Mouse (Mus musculus) intestine, embryonic 14.5 days (tissue): ENCODE results near the gene Slain1. TPM values are rescaled to one million over a fixed set of nuclear protein-coding genes. Genes with fewer than 3 reads are reported as not detected.

Experiments used
- ATAC-seq: fragments of 200-750 bp; cut with Nextera tagmentation; replicated peaks from 2 replicates; pipeline ENCODE4 v1.8.0; 2017; ENCODE audit warnings: low read depth, moderate number of reproducible peaks, moderate TSS enrichment, moderate library complexity; ENCODE audit not compliant: low FRiP score, low TSS enrichment
- DNase-seq: peaks from one replicate; pipeline ENCODE4 v3.0.0-alpha.2; 2018; ENCODE audit warnings: low spot score
- H3K27ac ChIP-seq: fragments of 300-500 bp; sonication (generic); 2 replicates; pipeline ENCODE4 v1.5.1; 2014; ENCODE audit warnings: low read depth, mild to moderate bottlenecking, control low read depth
- H3K27me3 ChIP-seq: fragments of 300-500 bp; sonication (generic); replicated peaks from 2 replicates; pipeline ENCODE4 v1.6.1; 2014; ENCODE audit warnings: low read length, control low read depth; ENCODE audit not compliant: control insufficient read depth, insufficient read depth
- H3K36me3 ChIP-seq: fragments of 300-500 bp; sonication (generic); 2 replicates; pipeline ENCODE4 v1.6.1; 2014; ENCODE audit warnings: low read length, control low read depth; ENCODE audit not compliant: control insufficient read depth, insufficient read depth
- H3K4me1 ChIP-seq: fragments of 300-500 bp; sonication (generic); replicated peaks from 2 replicates; pipeline ENCODE4 v1.6.1; 2014; ENCODE audit warnings: low read length, control low read depth, mixed read lengths; ENCODE audit not compliant: control insufficient read depth, insufficient read depth
- H3K4me2 ChIP-seq: fragments of 300-500 bp; sonication (generic); 2 replicates; pipeline ENCODE4 v1.6.1; 2014; ENCODE audit warnings: low read length
- H3K4me3 ChIP-seq: fragments of 300-500 bp; sonication (generic); 2 replicates; pipeline ENCODE4 v1.5.1; 2014; ENCODE audit warnings: low read depth, low read length, control low read depth, mixed read lengths
- H3K9ac ChIP-seq: fragments of 300-500 bp; sonication (generic); 2 replicates; pipeline ENCODE4 v1.6.1; 2014; ENCODE audit warnings: mild to moderate bottlenecking, low read length
- H3K9me3 ChIP-seq: fragments of 300-500 bp; sonication (generic); 2 replicates; pipeline ENCODE4 v1.6.1; 2016; ENCODE audit warnings: low read length, control low read depth; ENCODE audit not compliant: control insufficient read depth
- WGBS: fragments of 180-500 bp; shearing (Covaris S2); extraction: QIAGEN DNeasy Blood & Tissue Kit; methylation state at CpG from one replicate; pipeline ENCODE4 v1.1.7; 2014; 5-methylcytosine and 5-hydroxymethylcytosine counted together
- polyA plus RNA-seq: library from polyadenylated mRNA; unstranded; fragments of >200 nt; fragmentation: Nextera tagmentation; extraction: Ambion mirVana; gene quantifications from 2 replicates; pipeline ENCODE4 v1.2.1, GENCODE M21; 2014

The Slain1 gene
- polyA plus RNA-seq, 1 experiment from 2014 or later, result 4.1 TPM

DNA sequence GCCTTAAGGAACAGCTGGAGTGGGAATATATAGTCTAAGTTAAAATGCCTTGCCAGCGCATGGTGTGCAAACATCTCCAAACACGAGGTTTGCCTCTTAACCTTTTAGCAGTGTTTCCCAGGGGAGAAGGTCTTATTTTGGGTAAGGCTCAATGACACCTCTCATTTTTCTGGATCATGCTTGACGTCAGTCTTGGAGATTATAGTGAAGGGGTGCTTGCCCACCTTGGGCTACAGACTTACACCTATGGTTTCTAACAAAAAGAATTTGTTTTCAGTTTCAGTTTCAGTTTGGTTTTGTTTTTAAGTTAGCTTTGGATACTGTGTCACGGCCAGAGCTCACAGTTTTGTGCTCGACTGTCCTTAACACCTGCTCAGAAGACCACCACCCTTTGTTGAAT lies 3.8 kb downstream of the Slain1 start:
- 68% methylated on average over 5 of the region's 5 CpGs for WGBS

DNA sequence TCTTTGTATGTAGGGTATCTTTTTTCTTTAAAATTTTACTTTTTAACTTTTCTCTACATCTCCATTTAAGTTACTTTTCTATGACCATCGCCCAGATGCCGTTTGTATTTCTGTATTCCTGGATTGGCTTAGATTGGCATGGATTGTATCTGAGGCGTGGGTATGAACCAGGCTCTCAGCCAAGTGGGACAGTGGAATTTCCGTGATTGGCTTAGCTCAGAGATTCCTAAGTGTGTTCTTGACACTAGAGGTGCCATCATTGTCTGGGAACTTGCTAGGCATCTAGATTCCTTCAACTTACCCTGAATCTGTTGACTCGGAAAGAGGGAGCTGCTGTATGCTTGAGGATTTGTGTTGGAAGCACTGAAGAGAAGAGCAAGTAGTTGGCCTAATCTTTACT lies 5.4 kb downstream of the Slain1 start:
- no peaks in the 10 kb centered on the region for H3K36me3 ChIP-seq
- no peak for DNase-seq
- WGBS, result 82% methylated on average over 5 of the region's 5 CpGs
- H3K4me3 ChIP-seq, result no peak overlapping the region
- H3K27me3 ChIP-seq, result peaks cover 17% of the 10 kb centered on the region
- no peak overlapping the region for H3K27ac ChIP-seq
- H3K9ac ChIP-seq, result no peak overlapping the region
- no peak for ATAC-seq
- no peaks in the 10 kb centered on the region for H3K9me3 ChIP-seq
- H3K4me1 ChIP-seq, result 0 out of 2 replicates have a peak, but pooled peaks cover 5% of the 10 kb centered on the region
- H3K4me2 ChIP-seq, result no peak overlapping the region

More for the DNA sequence above, 3.8 kb downstream of the Slain1 start:
- no peak overlapping the region for H3K27ac ChIP-seq
- no peaks in the 10 kb centered on the region for H3K9me3 ChIP-seq
- no peak overlapping the region for H3K4me2 ChIP-seq
- no peak overlapping the region for H3K4me3 ChIP-seq
- no peaks in the 10 kb centered on the region for H3K36me3 ChIP-seq
- no peak for ATAC-seq
- H3K9ac ChIP-seq, result no peak overlapping the region
- H3K4me1 ChIP-seq, result 0 out of 2 replicates have a peak, but pooled peaks cover 5% of the 10 kb centered on the region
- no peak for DNase-seq
- H3K27me3 ChIP-seq, result peaks cover 31% of the 10 kb centered on the region

DNA sequence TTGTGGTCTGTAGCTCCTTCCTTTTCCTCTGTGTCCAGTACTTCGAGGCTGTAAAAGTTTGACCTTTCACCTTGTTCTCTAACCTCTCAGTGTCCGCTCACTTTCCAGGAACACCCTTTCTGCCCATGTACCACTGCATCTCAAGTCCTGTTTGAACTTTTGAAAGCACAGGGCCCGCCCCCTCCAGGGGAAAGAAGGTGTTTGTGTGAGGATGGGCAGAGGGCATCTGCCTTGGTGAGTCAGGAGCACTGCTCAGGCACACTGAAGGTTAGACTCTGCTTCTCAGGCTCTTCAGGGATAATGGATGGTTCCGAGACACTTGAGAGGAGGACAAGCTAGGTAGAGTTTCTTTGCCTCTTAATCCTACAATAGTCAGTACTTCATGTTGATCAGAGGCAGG lies 7.8 kb downstream of the Slain1 start:
- H3K36me3 ChIP-seq, result no peaks in the 10 kb centered on the region
- WGBS, result 69% methylated on average over 4 of the region's 4 CpGs
- DNase-seq, result peak; percentile 28
- H3K27ac ChIP-seq, result no peak overlapping the region
- no peaks in the 10 kb centered on the region for H3K27me3 ChIP-seq
- H3K4me3 ChIP-seq, result no peak overlapping the region
- H3K9me3 ChIP-seq, result no peaks in the 10 kb centered on the region
- no peak for ATAC-seq
- H3K4me1 ChIP-seq, result no peaks in the 10 kb centered on the region
- no peak overlapping the region for H3K9ac ChIP-seq
- H3K4me2 ChIP-seq, result no peak overlapping the region

DNA sequence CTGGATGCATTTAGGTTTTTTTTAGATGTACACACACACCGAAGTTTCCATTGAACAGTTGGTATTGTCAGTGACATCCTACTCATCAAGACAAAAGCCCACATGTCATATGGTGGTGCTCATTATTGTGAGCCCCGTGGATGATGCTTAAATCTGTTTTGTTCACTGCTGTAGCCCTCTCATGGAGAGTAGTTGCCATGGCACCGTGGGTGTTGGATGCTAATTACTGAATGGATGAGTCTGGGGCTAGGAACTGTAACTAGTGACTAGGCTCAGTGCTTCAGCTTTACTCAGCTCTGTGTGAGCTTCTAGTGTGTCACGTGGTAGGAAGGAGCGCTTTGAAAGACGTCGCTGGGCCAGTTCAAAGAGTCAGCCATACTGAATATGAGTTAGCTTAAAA lies 13.0 kb downstream of the Slain1 start:
- no peaks in the 10 kb centered on the region for H3K9me3 ChIP-seq
- H3K36me3 ChIP-seq, result no peaks in the 10 kb centered on the region
- H3K4me2 ChIP-seq, result no peak overlapping the region
- ATAC-seq, result no peak
- 87% methylated on average over 7 of the region's 7 CpGs for WGBS
- H3K27me3 ChIP-seq, result no peaks in the 10 kb centered on the region
- no peak overlapping the region for H3K4me3 ChIP-seq
- no peak overlapping the region for H3K9ac ChIP-seq
- H3K4me1 ChIP-seq, result no peaks in the 10 kb centered on the region
- H3K27ac ChIP-seq, result no peak overlapping the region
- DNase-seq, result no peak

DNA sequence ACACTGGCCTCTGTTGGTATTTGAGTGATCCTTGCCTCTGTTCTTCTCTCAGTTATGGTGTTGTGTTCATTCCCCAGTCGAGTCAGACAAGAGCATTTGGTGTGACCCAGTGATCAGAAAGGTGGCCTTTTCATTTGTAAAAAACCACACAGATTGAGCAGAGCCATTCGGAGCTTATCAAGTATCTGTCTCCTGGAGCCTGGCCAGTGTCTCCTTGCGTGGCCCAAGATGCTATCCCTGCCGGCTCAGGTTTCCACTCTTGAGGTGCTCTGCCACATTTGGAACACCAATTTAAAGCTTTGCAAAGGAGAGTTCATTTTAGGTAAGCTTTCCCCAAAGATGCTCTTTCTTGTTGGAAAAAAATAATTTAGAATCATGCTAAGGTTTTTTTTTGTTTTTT lies 14.4 kb downstream of the Slain1 start:
- H3K27ac ChIP-seq, result no peak overlapping the region
- ATAC-seq, result no peak
- 61% methylated on average over 4 of the region's 4 CpGs for WGBS
- H3K27me3 ChIP-seq, result no peaks in the 10 kb centered on the region
- no peaks in the 10 kb centered on the region for H3K9me3 ChIP-seq
- H3K4me3 ChIP-seq, result no peak overlapping the region
- no peaks in the 10 kb centered on the region for H3K4me1 ChIP-seq
- H3K9ac ChIP-seq, result no peak overlapping the region
- no peak overlapping the region for H3K4me2 ChIP-seq
- DNase-seq, result no peak
- H3K36me3 ChIP-seq, result no peaks in the 10 kb centered on the region

DNA sequence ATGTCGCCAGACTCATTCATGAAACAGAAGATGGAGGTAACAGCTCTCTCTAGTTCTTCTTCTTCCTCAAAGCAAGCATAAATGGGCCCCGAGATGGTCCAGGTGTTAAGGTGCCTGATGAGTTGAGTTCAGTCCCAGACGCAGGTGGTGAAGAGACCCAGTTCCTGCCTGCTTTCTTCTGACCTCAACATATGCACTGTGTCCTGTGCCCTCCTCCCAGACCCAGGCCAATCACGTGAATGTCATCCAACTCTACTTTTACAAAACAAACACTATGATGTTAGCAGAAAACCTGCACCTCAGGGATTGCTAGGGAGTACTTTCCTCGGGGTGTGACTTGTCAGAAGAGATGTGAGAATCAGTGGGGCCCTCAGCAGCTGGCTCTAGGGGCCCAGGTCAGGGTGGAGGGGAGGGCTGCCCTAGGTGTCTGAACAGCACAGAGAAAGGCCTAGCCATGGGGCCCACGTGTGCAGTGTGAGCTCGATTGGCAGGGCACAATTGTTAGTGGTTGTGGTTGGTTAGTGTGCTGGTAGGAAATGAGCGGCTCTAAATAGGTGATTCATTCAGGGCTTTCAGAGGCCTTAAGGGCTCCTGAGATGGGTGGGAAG lies 16.4 kb downstream of the Slain1 start:
- DNase-seq (no peak), ATAC-seq (peak; percentile 53; the same call in 1 of the 2 replicates)
- Histone ChIP-seq H3K27me3 (no peaks in the 10 kb centered on the region), H3K4me3 (no peak overlapping the region), H3K36me3 (no peaks in the 10 kb centered on the region), H3K9me3 (no peaks in the 10 kb centered on the region), H3K4me1 (no peaks in the 10 kb centered on the region), H3K27ac (no peak overlapping the region), H3K9ac (no peak overlapping the region), H3K4me2 (no peak overlapping the region)
- WGBS, result 68% methylated on average over 8 of the region's 8 CpGs

DNA sequence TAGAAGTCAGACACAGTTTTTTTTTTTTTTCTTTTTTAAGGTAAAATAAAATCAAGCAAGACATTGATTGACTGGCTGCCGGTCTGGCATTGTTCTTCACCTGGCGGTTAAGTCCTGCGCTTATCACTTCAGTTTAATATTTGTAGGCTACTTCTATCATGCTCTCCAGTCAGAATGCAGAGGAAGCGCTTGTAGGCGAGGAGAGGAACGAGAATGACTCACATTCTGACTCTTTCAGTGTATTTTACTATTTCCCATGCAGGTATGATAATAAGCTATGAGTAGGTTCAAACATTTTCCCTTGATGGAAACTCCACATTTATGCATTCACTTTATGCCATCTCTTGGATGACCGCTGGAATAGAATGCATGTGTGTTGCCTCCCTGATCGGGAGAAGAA lies 17.0 kb downstream of the Slain1 start:
- Histone ChIP-seq H3K9me3 (no peaks in the 10 kb centered on the region), H3K27me3 (no peaks in the 10 kb centered on the region), H3K9ac (no peak overlapping the region), H3K36me3 (no peaks in the 10 kb centered on the region), H3K4me2 (no peak overlapping the region), H3K4me3 (no peak overlapping the region), H3K27ac (no peak overlapping the region), H3K4me1 (no peaks in the 10 kb centered on the region)
- no peak for DNase-seq
- WGBS, result 92% methylated on average over 8 of the region's 8 CpGs
- ATAC-seq, result no peak

DNA sequence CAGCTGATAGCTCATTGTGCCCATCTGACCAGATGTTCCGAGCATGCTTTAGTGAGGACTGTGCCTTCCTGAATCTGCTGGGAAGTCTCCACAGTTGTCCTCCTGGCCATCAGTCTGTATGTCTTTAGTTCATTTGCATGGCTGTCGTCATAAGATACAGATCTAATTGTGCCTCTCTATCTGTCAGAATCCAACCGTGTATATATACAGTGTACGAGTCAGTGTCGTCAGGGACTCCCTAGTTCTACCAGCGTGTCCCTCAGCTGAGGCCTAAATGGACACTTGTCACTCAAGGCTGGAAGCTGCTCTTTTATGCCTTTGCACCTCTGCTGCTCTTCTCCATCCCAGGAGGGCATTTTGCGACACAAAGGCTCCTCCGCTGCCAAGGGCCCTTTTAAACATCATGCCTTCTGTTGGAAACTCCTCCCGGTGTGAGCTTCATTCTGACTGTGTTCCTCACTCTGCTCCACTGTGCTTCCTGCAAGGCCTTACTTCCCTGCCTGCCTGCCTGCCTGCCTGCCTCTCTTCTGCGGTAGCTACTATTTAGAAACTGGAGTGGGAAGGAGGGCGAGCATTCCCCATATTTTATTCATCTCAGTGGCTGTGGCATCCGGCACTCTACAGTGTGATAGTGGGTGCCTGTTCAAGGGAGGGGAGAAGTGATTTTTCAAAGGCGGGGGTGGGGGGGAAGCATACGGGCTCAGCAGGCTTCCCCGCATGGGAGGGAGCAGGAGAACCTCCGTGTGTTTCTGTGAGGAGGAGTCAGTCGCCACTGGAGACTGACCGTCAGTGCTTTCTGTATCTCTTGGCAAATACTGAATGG lies 29.6 kb downstream of the Slain1 start:
- no peak for ATAC-seq
- Histone ChIP-seq H3K4me1 (no peaks in the 10 kb centered on the region), H3K27me3 (no peaks in the 10 kb centered on the region), H3K27ac (no peak overlapping the region), H3K4me3 (no peak overlapping the region), H3K9ac (no peak overlapping the region), H3K9me3 (no peaks in the 10 kb centered on the region), H3K4me2 (peak overlapping the region; percentile 22), H3K36me3 (no peaks in the 10 kb centered on the region)
- no peak for DNase-seq
- 34% methylated on average over 18 of the region's 18 CpGs for WGBS
